Mouse (Mus musculus) forebrain, embryonic 14.5 days (tissue): Measurements from ENCODE around the gene Olfr520. TPM values are rescaled to one million over a fixed set of nuclear protein-coding genes. Genes with fewer than 3 reads are reported as not detected.

Experiments used
- ATAC-seq: fragments of 200-750 bp; cut with Nextera tagmentation; 2 replicates; pipeline ENCODE4 v1.8.0; 2017; ENCODE audit warnings: mild to moderate bottlenecking, moderate library complexity
- DNase-seq: peaks from one replicate; pipeline ENCODE4 v3.0.0-alpha.2; 2015; ENCODE audit warnings: low spot score
- H3K27ac ChIP-seq: fragments of 300-500 bp; sonication (generic); 2 replicates; pipeline ENCODE4 v1.5.1; 2014; ENCODE audit warnings: low read depth, mild to moderate bottlenecking, control low read depth, low read length, moderate library complexity
- H3K27me3 ChIP-seq: fragments of 300-500 bp; sonication (generic); replicated peaks from 2 replicates; pipeline ENCODE4 v1.6.1; 2014; ENCODE audit warnings: low read length, control low read depth, mixed read lengths; ENCODE audit not compliant: control insufficient read depth, insufficient read depth
- H3K36me3 ChIP-seq: fragments of 300-500 bp; sonication (generic); 2 replicates; pipeline ENCODE4 v1.6.1; 2014; ENCODE audit warnings: low read length, control low read depth; ENCODE audit not compliant: control insufficient read depth, insufficient read depth
- H3K4me1 ChIP-seq: fragments of 300-500 bp; sonication (generic); 2 replicates; pipeline ENCODE4 v1.6.1; 2014; ENCODE audit warnings: antibody characterized with exemption, low read length, control low read depth; ENCODE audit not compliant: control insufficient read depth, insufficient read depth
- H3K4me2 ChIP-seq: fragments of 300-500 bp; sonication (generic); 2 replicates; pipeline ENCODE4 v1.6.1; 2014; ENCODE audit warnings: mild to moderate bottlenecking, control low read depth, low read length
- H3K4me3 ChIP-seq: fragments of 300-500 bp; sonication (generic); 2 replicates; pipeline ENCODE4 v1.5.1; 2014; ENCODE audit warnings: low read depth, low read length, control low read depth
- H3K9ac ChIP-seq: fragments of 300-500 bp; sonication (generic); 2 replicates; pipeline ENCODE4 v1.6.1; 2014; ENCODE audit warnings: mild to moderate bottlenecking, low read length, control low read depth, moderate library complexity
- H3K9me3 ChIP-seq: fragments of 300-500 bp; sonication (generic); replicated peaks from 2 replicates; pipeline ENCODE4 v1.6.1; 2016; ENCODE audit warnings: low read length, control low read depth, mixed read lengths; ENCODE audit not compliant: control insufficient read depth
- WGBS: fragments of 180-500 bp; shearing (Covaris S2); extraction: QIAGEN DNeasy Blood & Tissue Kit; methylation state at CpG from one replicate; pipeline ENCODE4 v1.1.7; 2014; 5-methylcytosine and 5-hydroxymethylcytosine counted together
- polyA plus RNA-seq: library from polyadenylated mRNA; unstranded; fragments of >200 nt; fragmentation: Nextera tagmentation; extraction: Ambion mirVana; gene quantifications from 2 replicates; pipeline ENCODE4 v1.2.1, GENCODE M21; 2014

The Olfr520 gene
- polyA plus RNA-seq, 1 experiment from 2014 or later, result not detected

DNA sequence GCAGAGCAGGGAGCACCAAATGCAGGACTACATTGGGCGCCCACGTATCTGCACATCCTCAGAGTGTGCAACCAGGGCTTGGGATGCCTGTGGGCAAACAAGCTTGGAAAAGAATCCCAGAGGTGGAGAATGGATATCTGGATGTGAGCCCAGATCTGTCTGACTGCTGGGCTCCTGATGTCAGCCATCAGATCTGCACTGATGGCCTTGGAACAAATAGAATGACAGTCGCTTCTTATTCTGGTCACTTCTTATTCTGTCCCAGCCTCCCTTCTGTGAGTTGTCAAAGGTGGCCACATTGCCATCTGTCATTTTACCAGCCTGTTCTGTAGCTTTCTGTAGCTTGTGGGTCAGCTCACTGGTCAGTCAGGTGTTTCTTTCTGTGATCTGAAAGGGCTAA, 31.5 kb upstream of the Olfr520 start:
- Histone ChIP-seq H3K9me3 (no peaks in the 10 kb centered on the region), H3K4me1 (no peaks in the 10 kb centered on the region), H3K27me3 (no peaks in the 10 kb centered on the region), H3K36me3 (no peaks in the 10 kb centered on the region), H3K9ac (no peak overlapping the region), H3K4me3 (no peak overlapping the region), H3K27ac (no peak overlapping the region), H3K4me2 (no peak overlapping the region)
- DNase-seq (no peak), ATAC-seq (no peak)
- WGBS, result 89% methylated on average over 3 of the region's 3 CpGs

- no peak overlapping the region for H3K4me2 ChIP-seq
- no peaks in the 10 kb centered on the region for H3K36me3 ChIP-seq
- WGBS, result 66% methylated on average over 3 of the region's 3 CpGs
- H3K4me3 ChIP-seq, result no peak overlapping the region
- ATAC-seq (no peak), DNase-seq (no peak)
- no peaks in the 10 kb centered on the region for H3K4me1 ChIP-seq
- no peak overlapping the region for H3K9ac ChIP-seq
- no peaks in the 10 kb centered on the region for H3K27me3 ChIP-seq
- H3K27ac ChIP-seq, result no peak overlapping the region
- H3K9me3 ChIP-seq, result no peaks in the 10 kb centered on the region
Observed at GRCm38 (mm10) chr7:99699106-99699505, 31.0 kb upstream of the Olfr520 start.

DNA sequence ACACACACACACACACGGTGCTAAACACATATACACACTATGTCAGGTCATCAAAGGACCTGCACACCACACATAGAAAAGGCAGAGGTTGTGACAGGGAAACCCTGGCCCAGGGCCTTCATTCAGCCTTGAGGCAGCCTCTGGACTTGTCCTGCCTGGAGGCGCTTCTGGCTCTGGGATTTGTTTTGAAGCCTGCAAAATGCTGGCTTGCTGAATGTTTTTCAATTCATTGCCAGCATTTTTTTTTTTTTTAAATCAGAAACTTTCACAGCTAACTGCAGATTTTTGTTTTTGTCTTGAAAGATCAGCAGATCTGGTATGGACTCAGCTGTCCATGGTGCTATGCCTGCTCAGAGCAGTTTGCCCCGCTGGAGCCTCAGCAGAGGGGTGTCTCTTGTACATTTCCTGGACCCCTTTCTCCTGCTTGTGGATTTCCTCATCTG, 30.3 kb upstream of the Olfr520 start:
- Histone ChIP-seq H3K27me3 (no peaks in the 10 kb centered on the region), H3K9me3 (no peaks in the 10 kb centered on the region), H3K4me1 (no peaks in the 10 kb centered on the region), H3K36me3 (no peaks in the 10 kb centered on the region), H3K9ac (no peak overlapping the region), H3K4me3 (no peak overlapping the region), H3K27ac (no peak overlapping the region), H3K4me2 (no peak overlapping the region)
- no peak for ATAC-seq
- DNase-seq, result no peak
- WGBS, result 89% methylated on average over 3 of the region's 3 CpGs

GRCm38 (mm10) chr7:99700641-99701040, 29.4 kb upstream of the Olfr520 start:
- 80% methylated on average over 4 of the region's 4 CpGs for WGBS
- H3K4me1 ChIP-seq, result no peaks in the 10 kb centered on the region
- ATAC-seq (no peak), DNase-seq (no peak)
- H3K27me3 ChIP-seq, result no peaks in the 10 kb centered on the region
- no peak overlapping the region for H3K27ac ChIP-seq
- H3K4me2 ChIP-seq, result no peak overlapping the region
- H3K9ac ChIP-seq, result no peak overlapping the region
- no peaks in the 10 kb centered on the region for H3K9me3 ChIP-seq
- no peak overlapping the region for H3K4me3 ChIP-seq
- no peaks in the 10 kb centered on the region for H3K36me3 ChIP-seq

GRCm38 (mm10) chr7:99702201-99702600, 27.9 kb upstream of the Olfr520 start:
- Histone ChIP-seq H3K27ac (no peak overlapping the region), H3K4me3 (no peak overlapping the region), H3K4me1 (no peaks in the 10 kb centered on the region), H3K9me3 (no peaks in the 10 kb centered on the region), H3K36me3 (no peaks in the 10 kb centered on the region), H3K27me3 (no peaks in the 10 kb centered on the region), H3K9ac (no peak overlapping the region), H3K4me2 (no peak overlapping the region)
- ATAC-seq (no peak), DNase-seq (no peak)
- WGBS, result 44% methylated on average over 6 of the region's 6 CpGs

DNA sequence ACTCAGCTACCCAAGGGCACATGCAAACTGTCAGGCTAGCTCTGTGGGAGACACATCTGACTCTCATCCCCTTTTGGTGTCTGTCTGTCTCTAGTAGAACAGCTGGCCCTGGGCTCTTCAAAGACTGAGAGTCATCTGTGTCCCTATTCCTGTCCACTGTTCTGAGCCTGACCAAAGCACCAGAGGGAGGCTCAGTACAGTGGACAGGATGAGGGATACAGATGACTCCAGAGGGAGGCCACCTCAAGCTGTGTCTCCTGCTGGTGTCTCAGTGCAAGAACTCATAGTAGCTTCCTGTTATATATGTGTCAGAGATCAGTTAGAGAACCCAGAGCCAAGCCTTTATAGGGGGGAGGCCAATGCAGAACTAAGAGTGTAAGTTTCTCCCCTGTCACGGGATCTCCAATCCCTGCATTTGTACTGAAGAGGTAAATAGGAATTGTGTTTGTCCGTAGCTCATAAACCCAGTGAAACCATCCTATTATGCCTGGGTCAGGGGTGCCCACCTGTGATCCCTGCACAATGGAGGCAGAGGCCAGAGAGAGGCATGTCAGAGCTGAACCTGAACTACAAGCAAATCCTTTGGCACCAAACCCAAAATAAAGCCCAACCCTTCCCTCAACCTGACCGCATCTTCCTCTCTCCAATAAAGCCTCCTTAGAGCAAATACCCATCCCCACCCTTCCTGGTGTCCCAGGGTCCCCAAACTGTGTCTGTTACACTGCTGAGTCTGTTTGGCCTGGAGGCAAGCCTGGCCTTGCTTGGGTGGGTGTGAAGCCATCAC, 25.1 kb upstream of the Olfr520 start:
- ATAC-seq (no peak), DNase-seq (no peak)
- no peaks in the 10 kb centered on the region for H3K9me3 ChIP-seq
- no peaks in the 10 kb centered on the region for H3K36me3 ChIP-seq
- no peak overlapping the region for H3K4me2 ChIP-seq
- 83% methylated on average over 3 of the region's 3 CpGs for WGBS
- H3K4me1 ChIP-seq, result no peaks in the 10 kb centered on the region
- no peak overlapping the region for H3K4me3 ChIP-seq
- H3K9ac ChIP-seq, result no peak overlapping the region
- H3K27me3 ChIP-seq, result no peaks in the 10 kb centered on the region
- H3K27ac ChIP-seq, result no peak overlapping the region

- WGBS, result 68% methylated on average over 4 of the region's 4 CpGs
- Histone ChIP-seq H3K4me1 (no peaks in the 10 kb centered on the region), H3K27me3 (no peaks in the 10 kb centered on the region), H3K9me3 (no peaks in the 10 kb centered on the region), H3K4me3 (no peak overlapping the region), H3K9ac (no peak overlapping the region), H3K36me3 (no peaks in the 10 kb centered on the region), H3K27ac (0 out of 2 replicates have a peak overlapping the region, but pooled peaks have one; percentile 11), H3K4me2 (no peak overlapping the region)
- DNase-seq (no peak), ATAC-seq (no peak)
Observed at GRCm38 (mm10) chr7:99706341-99707037, 23.6 kb upstream of the Olfr520 start.

DNA sequence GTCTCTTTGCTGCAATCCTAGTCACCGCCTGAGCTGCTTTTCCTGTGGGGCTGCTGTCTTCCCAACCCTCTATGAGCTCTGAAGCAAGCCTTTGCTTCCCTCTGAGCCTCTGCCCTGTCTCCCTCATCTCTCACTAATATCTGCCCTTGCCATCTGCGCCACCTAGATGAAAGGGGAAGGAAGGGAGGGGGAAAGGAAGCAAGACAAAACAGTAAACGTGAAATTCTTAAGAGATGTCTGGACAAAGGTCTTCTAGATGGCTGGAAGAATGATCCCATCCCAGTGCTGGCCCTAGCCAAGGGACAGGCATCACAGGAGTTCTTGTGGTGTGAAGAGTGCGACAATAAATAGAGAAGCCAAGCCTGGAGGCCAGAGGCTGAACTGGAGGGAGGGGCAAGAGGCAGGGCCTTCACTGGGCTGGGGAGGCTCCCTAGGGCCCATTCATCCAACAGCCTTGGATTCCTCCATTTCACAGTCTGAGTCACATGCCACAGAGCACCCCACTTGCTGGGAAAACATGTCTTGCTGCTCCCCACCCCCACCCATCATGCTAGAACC, 23.0 kb upstream of the Olfr520 start:
- DNase-seq (no peak), ATAC-seq (no peak)
- WGBS, result 46% methylated on average over 4 of the region's 4 CpGs

GRCm38 (mm10) chr7:99707671-99708070, 22.4 kb upstream of the Olfr520 start:
- no peaks in the 10 kb centered on the region for H3K4me1 ChIP-seq
- H3K27ac ChIP-seq, result no peak overlapping the region
- H3K36me3 ChIP-seq, result no peaks in the 10 kb centered on the region
- H3K9me3 ChIP-seq, result no peaks in the 10 kb centered on the region
- no peaks in the 10 kb centered on the region for H3K27me3 ChIP-seq
- 88% methylated on average over 6 of the region's 6 CpGs for WGBS
- ATAC-seq, result no peak
- no peak overlapping the region for H3K9ac ChIP-seq
- no peak for DNase-seq
- no peak overlapping the region for H3K4me3 ChIP-seq
- H3K4me2 ChIP-seq, result no peak overlapping the region

More for the DNA sequence above, 23.0 kb upstream of the Olfr520 start:
- no peak overlapping the region for H3K4me3 ChIP-seq
- H3K9ac ChIP-seq, result no peak overlapping the region
- H3K4me1 ChIP-seq, result no peaks in the 10 kb centered on the region
- H3K36me3 ChIP-seq, result no peaks in the 10 kb centered on the region
- no peak overlapping the region for H3K27ac ChIP-seq
- no peaks in the 10 kb centered on the region for H3K27me3 ChIP-seq
- H3K9me3 ChIP-seq, result no peaks in the 10 kb centered on the region
- no peak overlapping the region for H3K4me2 ChIP-seq
